Mouse (Mus musculus) liver, postnatal 0 days (tissue): Measurements from ENCODE around the gene Kat14.

Experiments
- CTCF ChIP-seq: sonication (generic); IDR thresholded peaks from 2 replicates; pipeline ENCODE4 v1.5.1; 2016; ENCODE audit warnings: antibody characterized with exemption, low read depth
- EP300 ChIP-seq: IDR thresholded peaks from 2 replicates; pipeline ENCODE4 v1.6.1; 2016; ENCODE audit warnings: antibody characterized with exemption, low read depth, mild to moderate bottlenecking

GRCm38 (mm10) chr2:144416859-144417258, 48.1 kb downstream of the Kat14 start:
- TF ChIP-seq CTCF: 0 out of 2 replicates have a peak, but pooled peaks have one; percentile 5
- TF ChIP-seq EP300: no peak
